Mouse (Mus musculus) splenic B cell, adult 2 months (primary cell): ENCODE results near the gene Lrrtm4.

Experiments used
- DNase-seq: peaks from one replicate; pipeline ENCODE4 v3.0.0-alpha.2; 2011; ENCODE audit warnings: low read depth, low spot score
- H3K27me3 ChIP-seq: 2 replicates; pipeline ENCODE4 v1.6.1; 2012; ENCODE audit warnings: mild to moderate bottlenecking, low read length, moderate library complexity, mixed read lengths; ENCODE audit not compliant: control insufficient read depth, poor library complexity, insufficient read depth, severe bottlenecking
- H3K36me3 ChIP-seq: 2 replicates; pipeline ENCODE4 v1.6.1; 2012; ENCODE audit warnings: mild to moderate bottlenecking, low read length, moderate library complexity, mixed read lengths; ENCODE audit not compliant: control insufficient read depth, poor library complexity, insufficient read depth, severe bottlenecking

The Lrrtm4 gene

GRCm38 (mm10) chr6:80210281-80210680 lies 191.6 kb downstream of the Lrrtm4 start:
- no peaks in the 10 kb centered on the region for H3K27me3 ChIP-seq
- DNase-seq: no peak
- no peaks in the 10 kb centered on the region for H3K36me3 ChIP-seq

- DNase-seq: no peak
- H3K36me3 ChIP-seq: no peaks in the 10 kb centered on the region
- H3K27me3 ChIP-seq: no peaks in the 10 kb centered on the region
These were observed 242.9 kb downstream of the Lrrtm4 start for GRCm38 (mm10) chr6:80261595-80261994.

GRCm38 (mm10) chr6:80263972-80264371 lies 245.3 kb downstream of the Lrrtm4 start:
- DNase-seq: no peak

GRCm38 (mm10) chr6:80264584-80264983 lies 245.9 kb downstream of the Lrrtm4 start:
- H3K36me3 ChIP-seq: no peaks in the 10 kb centered on the region
- no peak for DNase-seq

More at GRCm38 (mm10) chr6:80263972-80264371, 245.3 kb downstream of the Lrrtm4 start:
- Histone ChIP-seq H3K36me3 (no peaks in the 10 kb centered on the region), H3K27me3 (no peaks in the 10 kb centered on the region)

GRCm38 (mm10) chr6:80265746-80266145 lies 247.1 kb downstream of the Lrrtm4 start:
- Histone ChIP-seq H3K36me3 (no peaks in the 10 kb centered on the region), H3K27me3 (no peaks in the 10 kb centered on the region)
- no peak for DNase-seq

More at GRCm38 (mm10) chr6:80264584-80264983, 245.9 kb downstream of the Lrrtm4 start:
- H3K27me3 ChIP-seq: no peaks in the 10 kb centered on the region

- Histone ChIP-seq H3K36me3 (no peaks in the 10 kb centered on the region), H3K27me3 (no peaks in the 10 kb centered on the region)
- DNase-seq: no peak
These were observed 268.3 kb downstream of the Lrrtm4 start for GRCm38 (mm10) chr6:80286968-80287367.

- no peak for DNase-seq
- Histone ChIP-seq H3K27me3 (no peaks in the 10 kb centered on the region), H3K36me3 (no peaks in the 10 kb centered on the region)
These were observed 283.2 kb downstream of the Lrrtm4 start for GRCm38 (mm10) chr6:80301871-80302270.

GRCm38 (mm10) chr6:80303568-80303967 lies 284.9 kb downstream of the Lrrtm4 start:
- H3K27me3 ChIP-seq: no peaks in the 10 kb centered on the region
- H3K36me3 ChIP-seq: no peaks in the 10 kb centered on the region
- no peak for DNase-seq

- no peak for DNase-seq
- no peaks in the 10 kb centered on the region for H3K36me3 ChIP-seq
- H3K27me3 ChIP-seq: no peaks in the 10 kb centered on the region
These were observed 309.7 kb downstream of the Lrrtm4 start for GRCm38 (mm10) chr6:80328391-80328790.

GRCm38 (mm10) chr6:80331751-80332150 lies 313.1 kb downstream of the Lrrtm4 start:
- no peaks in the 10 kb centered on the region for H3K36me3 ChIP-seq
- no peaks in the 10 kb centered on the region for H3K27me3 ChIP-seq
- no peak for DNase-seq

GRCm38 (mm10) chr6:80352307-80352706 lies 333.6 kb downstream of the Lrrtm4 start:
- H3K27me3 ChIP-seq: no peaks in the 10 kb centered on the region
- no peak for DNase-seq
- no peaks in the 10 kb centered on the region for H3K36me3 ChIP-seq

GRCm38 (mm10) chr6:80357092-80357491 lies 338.4 kb downstream of the Lrrtm4 start:
- DNase-seq: no peak
- H3K36me3 ChIP-seq: no peaks in the 10 kb centered on the region
- H3K27me3 ChIP-seq: no peaks in the 10 kb centered on the region

- no peak for DNase-seq
- Histone ChIP-seq H3K36me3 (no peaks in the 10 kb centered on the region), H3K27me3 (no peaks in the 10 kb centered on the region)
These were observed 344.9 kb downstream of the Lrrtm4 start for GRCm38 (mm10) chr6:80363593-80363992.

- H3K36me3 ChIP-seq: no peaks in the 10 kb centered on the region
- no peak for DNase-seq
- H3K27me3 ChIP-seq: no peaks in the 10 kb centered on the region
These were observed 347.9 kb downstream of the Lrrtm4 start for GRCm38 (mm10) chr6:80366532-80366931.

GRCm38 (mm10) chr6:80389571-80389970 lies 370.9 kb downstream of the Lrrtm4 start:
- Histone ChIP-seq H3K27me3 (no peaks in the 10 kb centered on the region), H3K36me3 (no peaks in the 10 kb centered on the region)
- no peak for DNase-seq

- H3K27me3 ChIP-seq: no peaks in the 10 kb centered on the region; the same call in 1 of the 2 replicates
- DNase-seq: no peak
- H3K36me3 ChIP-seq: no peaks in the 10 kb centered on the region
These were observed 388.1 kb downstream of the Lrrtm4 start for GRCm38 (mm10) chr6:80406757-80407156.
